Comparison of ENCODE assay signal across 12 mouse cellular contexts in genomic region chr1:164261553-164261952, GRCm38 (mm10). TPM values are rescaled to one million over a fixed set of nuclear protein-coding genes. Genes with fewer than 3 reads are reported as not detected.
DNase-seq lines count a peak whose midpoint lies in the region; ATAC-seq and TF ChIP-seq lines count a peak whose summit lies in the region.
"Had no signal": no experiment of that assay in that cellular context is flagged by ENCODE, and none has a peak within 500 bp of the region (broad histone marks: within the 10 kb centered on the region; RNA-seq: fewer than 3 reads in every experiment).

No protein-coding gene starts in this region.

- no peak overlapping the region for H3K27ac ChIP-seq in heart, embryonic 10.5 days
- H3K27ac ChIP-seq in lung, embryonic 14.5 days (ENCODE audit: low read depth) = no peak overlapping the region
- H3K27ac ChIP-seq in hindbrain, embryonic 13.5 days = no peak overlapping the region
- H3K27ac ChIP-seq: embryonic facial prominence, embryonic 13.5 days; heart, embryonic 15.5 days; midbrain, embryonic 12.5 days had no signal

- no peak overlapping the region for H3K9ac ChIP-seq in lung, embryonic 14.5 days
- no peak overlapping the region for H3K9ac ChIP-seq in hindbrain, embryonic 13.5 days
- H3K9ac ChIP-seq: embryonic facial prominence, embryonic 13.5 days; heart, embryonic 15.5 days; midbrain, embryonic 12.5 days had no signal

- ATAC-seq in lung, embryonic 14.5 days (ENCODE audit: insufficient read depth) = no peak
- no peak for ATAC-seq in hindbrain, embryonic 13.5 days (ENCODE audit: low FRiP score)
- no peak for ATAC-seq in megakaryocyte-erythroid progenitor cell, adult 5-6 weeks (replicated peaks; ENCODE audit: low FRiP score, low TSS enrichment, poor library complexity, severe bottlenecking)

- no peak overlapping the region for H3K4me2 ChIP-seq in lung, embryonic 14.5 days
- no peak overlapping the region for H3K4me2 ChIP-seq in hindbrain, embryonic 13.5 days
- H3K4me2 ChIP-seq: embryonic facial prominence, embryonic 13.5 days; heart, embryonic 15.5 days; midbrain, embryonic 12.5 days had no signal

- H3K4me1 ChIP-seq in heart, embryonic 10.5 days = no peaks in the 10 kb centered on the region
- H3K4me1 ChIP-seq in lung, embryonic 14.5 days (ENCODE audit: insufficient read depth) = no peaks in the 10 kb centered on the region
- H3K4me1 ChIP-seq in hindbrain, embryonic 13.5 days (replicated peaks) = no peaks in the 10 kb centered on the region
- H3K4me1 ChIP-seq: embryonic facial prominence, embryonic 13.5 days; heart, embryonic 15.5 days; midbrain, embryonic 12.5 days had no signal

- DNase-seq in heart, adult 8-10 months (ENCODE audit: low spot score) = peak; percentile 23
- no peak for DNase-seq in heart, embryonic 10.5 days (ENCODE audit: low spot score)
- DNase-seq in MN1 (ENCODE audit: low spot score) = peak; percentile 88
- DNase-seq in adrenal gland, postnatal 36 days = peak; percentile 68 to 71
- peak; percentile 9 for DNase-seq in lung, embryonic 14.5 days
- no peak for DNase-seq in cerebellum, postnatal 36 days

- H3K36me3 ChIP-seq in heart, embryonic 10.5 days = peaks cover 35% of the 10 kb centered on the region
- peaks cover 16% of the 10 kb centered on the region; the same call in 1 of the 2 replicates for H3K36me3 ChIP-seq in lung, embryonic 14.5 days (ENCODE audit: insufficient read depth)
- H3K36me3 ChIP-seq in hindbrain, embryonic 13.5 days = peaks cover 25% of the 10 kb centered on the region

- no peaks in the 10 kb centered on the region for H3K27me3 ChIP-seq in heart, embryonic 10.5 days (ENCODE audit: insufficient read depth, poor library complexity, severe bottlenecking)
- H3K27me3 ChIP-seq in lung, embryonic 14.5 days (ENCODE audit: insufficient read depth, low read length) = no peaks in the 10 kb centered on the region
- H3K27me3 ChIP-seq in hindbrain, embryonic 13.5 days = no peaks in the 10 kb centered on the region
- H3K27me3 ChIP-seq: embryonic facial prominence, embryonic 13.5 days; heart, embryonic 15.5 days; midbrain, embryonic 12.5 days had no signal

- 91% methylated on average over 7 of the region's 7 CpGs for WGBS in heart, embryonic 10.5 days
- WGBS in lung, embryonic 14.5 days = 82% methylated on average over 7 of the region's 7 CpGs
- 93% methylated on average over 7 of the region's 7 CpGs for WGBS in hindbrain, embryonic 13.5 days

- no peak for TF ChIP-seq CTCF in lung, embryonic 14.5 days (IDR thresholded peaks at IDR 0.05; ENCODE audit: low read depth)

- no peaks in the 10 kb centered on the region for H3K9me3 ChIP-seq in heart, embryonic 10.5 days
- H3K9me3 ChIP-seq in lung, embryonic 14.5 days (ENCODE audit: low read depth, low read length) = no peaks in the 10 kb centered on the region
- H3K9me3 ChIP-seq in hindbrain, embryonic 13.5 days = no peaks in the 10 kb centered on the region
- H3K9me3 ChIP-seq: embryonic facial prominence, embryonic 13.5 days; G1E; heart, embryonic 15.5 days; midbrain, embryonic 12.5 days had no signal

- no peak overlapping the region for H3K4me3 ChIP-seq in heart, embryonic 10.5 days
- no peak overlapping the region for H3K4me3 ChIP-seq in lung, embryonic 14.5 days (ENCODE audit: low read depth, low read length)
- no peak overlapping the region for H3K4me3 ChIP-seq in hindbrain, embryonic 13.5 days
- H3K4me3 ChIP-seq: embryonic facial prominence, embryonic 13.5 days; heart, embryonic 15.5 days; midbrain, embryonic 12.5 days had no signal

RNA-seq across cellular contexts. Expression of gene Slc19a2, which starts 12.7 kb away (rescaled TPM):
- total RNA-seq in heart, adult 8-10 months (2022) = 1 to 10 TPM; 6.4 to 9.5 (median 8.5) TPM
- polyA plus RNA-seq in heart, embryonic 10.5 days (2016; fragmentation: Nextera tagmentation; extraction: Ambion mirVana) = 10.2 and 11.2 TPM in 2 replicates
- 10 to 100 TPM; 17.4 to 25.5 TPM for total RNA-seq in adrenal gland, postnatal 36 days (2021)
- polyA plus RNA-seq in lung, embryonic 14.5 days (2014; fragmentation: Nextera tagmentation; extraction: Ambion mirVana) = 9.2 and 9.4 TPM in 2 replicates
- polyA plus RNA-seq in hindbrain, embryonic 13.5 days (2015; fragmentation: Nextera tagmentation; extraction: Ambion mirVana) = 5.8 and 7.1 TPM in 2 replicates
- total RNA-seq in megakaryocyte-erythroid progenitor cell, adult 5-6 weeks (2014; fragmentation: Nextera tagmentation) = 11.2 and 12.1 TPM in 2 replicates
- total RNA-seq in megakaryocyte-erythroid progenitor cell, adult 5-6 weeks (2017) = 7.7 and 9.4 TPM in 2 replicates

RNA-seq across cellular contexts. Expression of gene Ccdc181, which starts 13.8 kb away (rescaled TPM):
- 10 to 100 TPM in 1 of 4 experiments, 1 to 10 TPM in 3; 9.0 to 10.0 (median 10.0) TPM for total RNA-seq in heart, adult 8-10 months (2022)
- 7.6 and 9.3 TPM in 2 replicates for polyA plus RNA-seq in heart, embryonic 10.5 days (2016; fragmentation: Nextera tagmentation; extraction: Ambion mirVana)
- total RNA-seq in adrenal gland, postnatal 36 days (2021) = 10 to 100 TPM in 1 of 2 experiments, 1 to 10 TPM in 1; 7.9 to 11.1 TPM
- 5.0 and 6.0 TPM in 2 replicates for polyA plus RNA-seq in lung, embryonic 14.5 days (2014; fragmentation: Nextera tagmentation; extraction: Ambion mirVana)
- polyA plus RNA-seq in hindbrain, embryonic 13.5 days (2015; fragmentation: Nextera tagmentation; extraction: Ambion mirVana) = 22.7 TPM in 2 replicates
- 12.6 and 14.9 TPM in 2 replicates for total RNA-seq in megakaryocyte-erythroid progenitor cell, adult 5-6 weeks (2014; fragmentation: Nextera tagmentation)
- total RNA-seq in megakaryocyte-erythroid progenitor cell, adult 5-6 weeks (2017) = 25.6 and 38.2 TPM in 2 replicates

RNA-seq across cellular contexts. Expression of gene Nme7, which starts 42.4 kb away (rescaled TPM):
- total RNA-seq in heart, adult 8-10 months (2022) = 1 to 10 TPM; 4.0 to 5.4 (median 4.7) TPM
- polyA plus RNA-seq in heart, embryonic 10.5 days (2016; fragmentation: Nextera tagmentation; extraction: Ambion mirVana) = 21.1 and 27.4 TPM in 2 replicates
- 10 to 100 TPM; 13.2 to 19.8 TPM for total RNA-seq in adrenal gland, postnatal 36 days (2021)
- polyA plus RNA-seq in lung, embryonic 14.5 days (2014; fragmentation: Nextera tagmentation; extraction: Ambion mirVana) = 32.6 and 32.9 TPM in 2 replicates
- polyA plus RNA-seq in hindbrain, embryonic 13.5 days (2015; fragmentation: Nextera tagmentation; extraction: Ambion mirVana) = 30.1 and 30.3 TPM in 2 replicates
- total RNA-seq in megakaryocyte-erythroid progenitor cell, adult 5-6 weeks (2014; fragmentation: Nextera tagmentation) = 29.0 and 43.7 TPM in 2 replicates
- total RNA-seq in megakaryocyte-erythroid progenitor cell, adult 5-6 weeks (2017) = 62.6 and 67.7 TPM in 2 replicates

RNA-seq across cellular contexts. Expression of gene Blzf1, which starts 45.7 kb away (rescaled TPM):
- 10 to 100 TPM; 21.3 to 22.2 (median 21.8) TPM for total RNA-seq in heart, adult 8-10 months (2022)
- polyA plus RNA-seq in heart, embryonic 10.5 days (2016; fragmentation: Nextera tagmentation; extraction: Ambion mirVana) = 29.4 and 31.3 TPM in 2 replicates
- 10 to 100 TPM; 30.7 to 30.9 TPM for total RNA-seq in adrenal gland, postnatal 36 days (2021)
- 23.9 and 27.8 TPM in 2 replicates for polyA plus RNA-seq in lung, embryonic 14.5 days (2014; fragmentation: Nextera tagmentation; extraction: Ambion mirVana)
- polyA plus RNA-seq in hindbrain, embryonic 13.5 days (2015; fragmentation: Nextera tagmentation; extraction: Ambion mirVana) = 32.1 and 33.0 TPM in 2 replicates
- total RNA-seq in megakaryocyte-erythroid progenitor cell, adult 5-6 weeks (2014; fragmentation: Nextera tagmentation) = 20.3 and 23.3 TPM in 2 replicates
- total RNA-seq in megakaryocyte-erythroid progenitor cell, adult 5-6 weeks (2017) = 42.8 and 43.0 TPM in 2 replicates

Comparison
In these comparisons a context has a peak if more than half of its experiments do, and no peak if none do; other contexts are left out.
1. DNase-seq: peak in heart, adult 8-10 months (single experiment), MN1 (single experiment), adrenal gland, postnatal 36 days (2 of 2) and lung, embryonic 14.5 days (single experiment); none in heart, embryonic 10.5 days (single experiment) and cerebellum, postnatal 36 days (0 of 2).